In genomic region chrX:93956727-93957126, GRCm38 (mm10) we compare ENCODE assay signal across 10 mouse cellular contexts. TPM values are rescaled to one million over a fixed set of nuclear protein-coding genes. Genes with fewer than 3 reads are reported as not detected.
DNase-seq lines count a peak whose midpoint lies in the region; ATAC-seq and TF ChIP-seq lines count a peak whose summit lies in the region.
"Had no signal": no experiment of that assay in that cellular context is flagged by ENCODE, and none has a peak within 500 bp of the region (broad histone marks: within the 10 kb centered on the region; RNA-seq: fewer than 3 reads in every experiment).

No protein-coding gene starts in this region.

- H3K9me3 ChIP-seq in kidney, embryonic 15.5 days (replicated peaks), result no peaks in the 10 kb centered on the region
- H3K9me3 ChIP-seq in ES-Bruce4 (replicated peaks; ENCODE audit: control insufficient read depth, insufficient read depth, low read length, poor library complexity, severe bottlenecking), result no peaks in the 10 kb centered on the region
- H3K9me3 ChIP-seq in stomach, postnatal 0 days (ENCODE audit: control insufficient read depth, low read length), result no peaks in the 10 kb centered on the region
- H3K9me3 ChIP-seq: stomach, embryonic 15.5 days had no signal

- no peak overlapping the region for H3K9ac ChIP-seq in kidney, embryonic 15.5 days
- H3K9ac ChIP-seq in ES-Bruce4 (ENCODE audit: low read depth, poor library complexity, severe bottlenecking), result no peak overlapping the region
- H3K9ac ChIP-seq in stomach, postnatal 0 days (ENCODE audit: low read length), result no peak overlapping the region
- H3K9ac ChIP-seq: stomach, embryonic 15.5 days had no signal

- no peaks in the 10 kb centered on the region for H3K36me3 ChIP-seq in kidney, embryonic 15.5 days
- H3K36me3 ChIP-seq in ES-Bruce4 (ENCODE audit: control insufficient read depth, insufficient read depth, low read length, poor library complexity, severe bottlenecking), result no peaks in the 10 kb centered on the region
- H3K36me3 ChIP-seq in stomach, postnatal 0 days (ENCODE audit: control insufficient read depth, insufficient read depth, low read length), result no peaks in the 10 kb centered on the region
- H3K36me3 ChIP-seq: stomach, embryonic 15.5 days had no signal

- H3K4me3 ChIP-seq in kidney, embryonic 15.5 days (replicated peaks), result no peak overlapping the region
- no peak overlapping the region for H3K4me3 ChIP-seq in ES-Bruce4 (ENCODE audit: low read depth, low read length)
- no peak overlapping the region for H3K4me3 ChIP-seq in stomach, postnatal 0 days (ENCODE audit: low read depth, low read length)
- H3K4me3 ChIP-seq: stomach, embryonic 15.5 days had no signal

- peak; percentile 29 for DNase-seq in kidney, adult 11 months
- DNase-seq in adrenal gland, postnatal 14 days, result peak; percentile 54
- DNase-seq in heart, postnatal 14 days, result peak; percentile 10 to 21
- peak; percentile 7 to 27 for DNase-seq in left cerebral cortex, postnatal 10 days (ENCODE audit: extremely low spot score in 1 of 2, low spot score in 2 of 2)
- peak; percentile 30 for DNase-seq in stomach, postnatal 0 days (ENCODE audit: low spot score)

- TF ChIP-seq POLR2A in ES-Bruce4 (IDR thresholded peaks at IDR 0.05; ENCODE audit: insufficient read depth, low read length), result no peak

- H3K27me3 ChIP-seq in kidney, embryonic 15.5 days, result peaks cover 39% of the 10 kb centered on the region
- H3K27me3 ChIP-seq in ES-Bruce4 (ENCODE audit: control insufficient read depth, insufficient read depth, low read length, poor library complexity, severe bottlenecking), result no peaks in the 10 kb centered on the region
- H3K27me3 ChIP-seq in stomach, postnatal 0 days (ENCODE audit: control insufficient read depth, insufficient read depth, low read length), result no peaks in the 10 kb centered on the region

- intact Hi-C loops in heart, postnatal 14 days (cut with DNase I), result loop anchor here (5.0 kb wide), 1 partner anchor 76 kb away; no protein-coding TSS in a partner anchor
- intact Hi-C loops in left cerebral cortex, postnatal 10 days (cut with DNase I), result no loop called here

- H3K4me1 ChIP-seq in kidney, embryonic 15.5 days, result no peaks in the 10 kb centered on the region
- no peaks in the 10 kb centered on the region for H3K4me1 ChIP-seq in ES-Bruce4 (ENCODE audit: control insufficient read depth, insufficient read depth, low read length)
- H3K4me1 ChIP-seq in stomach, postnatal 0 days (replicated peaks; ENCODE audit: control insufficient read depth, insufficient read depth), result no peaks in the 10 kb centered on the region
- H3K4me1 ChIP-seq: stomach, embryonic 15.5 days had no signal

- 31% methylated on average over 1 of the region's 1 CpGs for WGBS in kidney, embryonic 15.5 days
- WGBS in stomach, postnatal 0 days, result 32% methylated on average over 1 of the region's 1 CpGs

- peak; percentile 56 for TF ChIP-seq CTCF in ES-Bruce4 (IDR thresholded peaks at IDR 0.05; ENCODE audit: low read depth, low read length)
- peak; percentile 75 for TF ChIP-seq CTCF in stomach, postnatal 0 days (IDR thresholded peaks at IDR 0.05; ENCODE audit: low read depth)

- no peak for ATAC-seq in kidney, embryonic 15.5 days (replicated peaks; ENCODE audit: low FRiP score)
- 0 out of 2 replicates have a peak, but pooled peaks have one; percentile 74 for ATAC-seq in stomach, postnatal 0 days (ENCODE audit: low FRiP score, low TSS enrichment)
- no peak for ATAC-seq in erythroblast, adult 5-6 weeks (replicated peaks; ENCODE audit: low FRiP score, poor library complexity, severe bottlenecking)

- no peak overlapping the region for H3K4me2 ChIP-seq in kidney, embryonic 15.5 days
- H3K4me2 ChIP-seq in stomach, postnatal 0 days (replicated peaks; ENCODE audit: low read depth), result no peak overlapping the region
- H3K4me2 ChIP-seq: stomach, embryonic 15.5 days had no signal

- no peak for TF ChIP-seq EP300 in ES-Bruce4 (IDR thresholded peaks at IDR 0.05; ENCODE audit: insufficient read depth, low read depth, low read length)
- TF ChIP-seq EP300 in stomach, postnatal 0 days (optimal IDR thresholded peaks at IDR 0.05), result no peak

- H3K27ac ChIP-seq in kidney, embryonic 15.5 days, result no peak overlapping the region
- no peak overlapping the region for H3K27ac ChIP-seq in ES-Bruce4 (ENCODE audit: insufficient read depth, low read length)
- H3K27ac ChIP-seq in stomach, postnatal 0 days (replicated peaks), result no peak overlapping the region
- H3K27ac ChIP-seq: macrophage; stomach, embryonic 15.5 days had no signal

RNA-seq across cellular contexts. Expression of gene AU015836, which starts 11.7 kb away (rescaled TPM):
- 0.05 TPM in 1 of 2 replicates, not detected in the other for polyA plus RNA-seq in kidney, embryonic 15.5 days (2015; fragmentation: Nextera tagmentation; extraction: Ambion mirVana)
- polyA plus RNA-seq in ES-Bruce4 (2011; ENCODE audit: insufficient read depth, insufficient read length, low read depth, missing spikeins), result 189 and 191 TPM in 2 replicates
- not detected in 2 replicates for total RNA-seq in adrenal gland, postnatal 14 days (2021)
- not detected for total RNA-seq in heart, postnatal 14 days (2021)
- total RNA-seq in left cerebral cortex, postnatal 10 days (2021), result under 1 TPM in 1 of 2 experiments, not detected in 1; 0.39 TPM
- polyA plus RNA-seq in stomach, postnatal 0 days (2015; fragmentation: Nextera tagmentation; extraction: Ambion mirVana), result 0.06 and 0.15 TPM in 2 replicates
- not detected in 2 replicates for total RNA-seq in erythroblast, adult 5-6 weeks (2015; ENCODE audit: low replicate concordance)
- not detected in 2 replicates for total RNA-seq in erythroblast, adult 5-6 weeks (2017; ENCODE audit: low replicate concordance)
- polyA plus RNA-seq: macrophage had no signal
